Mouse (Mus musculus) splenic B cell, adult 2 months (primary cell): ENCODE measurements around the gene Gm14597.
A peak's percentile ranks its signal among the peaks of the same experiment; 100 is the strongest.
"Not testable (repeated sequence)": the region's sequence is repeated elsewhere in the genome, so short reads cannot be mapped to it uniquely, and the experiment has no call there.

Source experiments
- DNase-seq: peaks from one replicate; pipeline ENCODE4 v3.0.0-alpha.2; 2011; ENCODE audit warnings: low read depth, low spot score
- H3K27me3 ChIP-seq: 2 replicates; pipeline ENCODE4 v1.6.1; 2012; ENCODE audit warnings: mild to moderate bottlenecking, low read length, moderate library complexity, mixed read lengths; ENCODE audit not compliant: control insufficient read depth, poor library complexity, insufficient read depth, severe bottlenecking
- H3K36me3 ChIP-seq: 2 replicates; pipeline ENCODE4 v1.6.1; 2012; ENCODE audit warnings: mild to moderate bottlenecking, low read length, moderate library complexity, mixed read lengths; ENCODE audit not compliant: control insufficient read depth, poor library complexity, insufficient read depth, severe bottlenecking

Gm14597 gene

DNA sequence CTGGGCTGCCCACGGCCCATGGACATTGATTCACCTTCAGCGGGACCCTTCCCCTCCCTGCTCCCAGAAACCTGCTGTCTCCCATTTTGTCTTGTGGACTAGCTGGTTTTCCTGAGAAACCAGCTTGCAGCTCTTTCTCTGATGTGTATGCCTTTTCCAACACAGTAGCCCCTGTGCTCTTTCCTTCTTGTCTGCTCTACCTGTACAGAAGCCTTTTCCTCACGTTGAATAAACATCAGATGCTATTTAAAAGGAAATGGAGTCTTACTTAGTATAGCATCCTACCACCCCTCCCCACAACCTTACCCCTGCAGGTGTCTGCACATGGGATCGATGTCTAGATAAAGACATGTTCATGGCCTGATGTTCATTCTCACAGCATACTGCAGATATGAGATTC, at the start of gene Gm14597:
TSS of gene Gm14597 (minus strand) at position 101 of the 400 bp plus-strand sequence.
- H3K36me3 ChIP-seq, DNase-seq, H3K27me3 ChIP-seq: not testable (repeated sequence)

- not testable (repeated sequence) for H3K36me3 ChIP-seq, H3K27me3 ChIP-seq, DNase-seq
These were observed 44.1 kb upstream of the Gm14597 start for GRCm38 (mm10) chrX:53652917-53653316.

DNA sequence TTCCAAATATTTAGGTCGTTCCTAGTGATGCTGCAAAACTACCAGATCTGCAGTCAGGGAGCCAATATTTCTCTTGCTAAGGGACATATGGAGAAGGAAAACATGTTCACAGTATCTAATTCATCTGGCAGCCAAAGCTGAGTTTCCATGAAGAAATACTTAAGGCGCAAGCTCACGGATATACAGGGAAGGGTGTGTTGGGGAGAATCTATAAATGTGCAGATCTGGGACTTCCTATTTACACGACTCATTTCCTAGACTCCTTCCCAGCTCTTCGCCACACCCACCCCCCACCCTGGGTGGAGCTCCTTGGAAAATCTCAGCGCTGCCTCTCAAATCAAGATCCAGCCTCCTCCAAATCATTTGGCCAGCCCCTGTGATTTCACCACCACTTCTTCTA, 37.1 kb upstream of the Gm14597 start:
- H3K36me3 ChIP-seq = no peaks in the 10 kb centered on the region

DNA sequence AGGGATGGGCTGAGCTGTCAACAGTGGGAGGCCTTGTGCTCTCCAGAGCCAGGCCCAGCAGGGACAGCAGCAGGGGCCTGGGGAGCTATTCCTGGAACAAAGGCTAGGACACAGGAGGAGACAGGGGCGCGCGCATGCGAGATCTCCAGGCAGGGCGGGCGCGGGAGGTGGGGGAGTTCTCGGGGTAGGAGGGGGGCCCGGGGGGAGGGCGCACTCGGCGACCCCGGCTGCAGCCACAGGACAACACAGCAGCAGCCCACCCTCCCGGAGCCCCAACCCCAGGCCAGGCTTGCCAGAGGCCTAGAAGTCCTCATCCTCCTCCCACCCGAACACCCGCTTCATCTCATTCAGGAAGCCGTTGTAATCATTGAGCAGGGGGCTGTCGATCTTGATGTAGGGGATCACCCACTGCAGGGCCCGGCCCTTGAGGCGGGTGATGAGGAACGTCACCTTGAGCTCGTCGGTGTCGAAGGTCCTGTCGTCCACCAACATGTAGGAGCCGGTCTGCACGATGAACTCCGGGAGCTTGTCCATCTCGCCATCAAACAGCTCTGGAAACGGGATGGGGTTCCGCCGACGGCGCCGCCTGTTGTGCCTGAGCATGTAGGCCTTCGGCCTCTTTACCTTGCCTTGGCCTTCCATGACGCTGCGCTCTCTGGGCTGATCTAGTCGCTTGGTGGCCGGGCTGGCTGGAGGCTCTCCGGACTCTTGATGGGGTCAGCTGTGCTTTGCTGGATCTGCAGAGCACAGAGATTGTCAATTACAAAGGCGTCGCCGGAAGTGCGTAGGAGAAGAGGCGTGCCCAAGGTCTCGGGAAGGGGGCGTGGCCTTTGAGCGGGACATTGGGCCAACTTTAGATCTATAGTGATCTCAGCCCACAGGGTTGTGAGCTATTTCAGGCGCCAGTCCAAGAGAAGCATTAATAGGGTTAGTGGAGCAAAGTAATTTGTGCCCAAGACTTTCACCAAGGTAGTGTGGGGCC, 34.5 kb upstream of the Gm14597 start, which contains the start of gene Rtl8a:
TSS of gene Rtl8a (minus strand) at position 703 of the 982 bp plus-strand sequence.
- not testable (repeated sequence) for H3K27me3 ChIP-seq, H3K36me3 ChIP-seq
- DNase-seq = peak; percentile 73

More for the DNA sequence above, 37.1 kb upstream of the Gm14597 start:
- no peaks in the 10 kb centered on the region for H3K27me3 ChIP-seq
- DNase-seq = no peak

DNA sequence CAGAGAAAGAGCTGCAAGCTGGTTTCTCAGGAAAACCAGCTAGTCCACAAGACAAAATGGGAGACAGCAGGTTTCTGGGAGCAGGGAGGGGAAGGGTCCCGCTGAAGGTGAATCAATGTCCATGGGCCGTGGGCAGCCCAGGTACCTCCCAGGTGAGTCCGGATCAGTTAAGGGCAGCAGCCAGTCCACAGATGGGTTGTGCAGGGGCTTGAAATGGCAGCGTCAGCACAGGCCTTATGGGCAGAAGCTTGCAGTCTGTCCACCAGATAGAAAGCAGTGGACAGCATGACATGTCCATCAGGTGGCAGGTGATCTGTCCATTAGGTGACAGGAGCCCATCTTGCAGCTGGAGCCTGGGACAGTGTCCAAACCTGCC, 33.8 kb upstream of the Gm14597 start:
- not testable (repeated sequence) for H3K36me3 ChIP-seq, DNase-seq, H3K27me3 ChIP-seq

- not testable (repeated sequence) for DNase-seq, H3K36me3 ChIP-seq, H3K27me3 ChIP-seq
These were observed 29.3 kb upstream of the Gm14597 start for GRCm38 (mm10) chrX:53638107-53638506.

DNA sequence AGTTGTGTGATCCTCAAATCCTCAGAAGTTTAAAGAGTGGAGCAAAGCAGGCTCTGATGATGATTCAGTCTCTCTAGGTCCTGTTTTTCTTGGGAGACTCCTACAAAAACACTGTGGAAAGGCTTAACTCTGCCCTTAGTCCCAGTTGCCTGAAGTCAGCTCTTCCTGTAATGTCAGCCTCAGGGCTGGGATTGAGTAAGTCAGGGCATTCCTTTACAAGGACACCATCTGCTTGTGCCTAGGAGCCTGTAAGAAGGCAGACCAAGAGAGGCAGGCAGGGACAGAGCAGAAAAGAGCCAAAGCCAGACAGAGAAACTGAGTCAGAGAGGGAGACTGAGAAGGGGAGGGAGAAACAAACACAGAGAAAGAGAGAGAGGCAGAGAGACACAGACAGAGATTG, 2.6 kb upstream of the Gm14597 start:
- not testable (repeated sequence) for H3K36me3 ChIP-seq, DNase-seq, H3K27me3 ChIP-seq

GRCm38 (mm10) chrX:53610571-53610970, 1.8 kb upstream of the Gm14597 start:
- DNase-seq = peak; percentile 69
- H3K36me3 ChIP-seq = no peaks in the 10 kb centered on the region
- no peaks in the 10 kb centered on the region for H3K27me3 ChIP-seq

DNA sequence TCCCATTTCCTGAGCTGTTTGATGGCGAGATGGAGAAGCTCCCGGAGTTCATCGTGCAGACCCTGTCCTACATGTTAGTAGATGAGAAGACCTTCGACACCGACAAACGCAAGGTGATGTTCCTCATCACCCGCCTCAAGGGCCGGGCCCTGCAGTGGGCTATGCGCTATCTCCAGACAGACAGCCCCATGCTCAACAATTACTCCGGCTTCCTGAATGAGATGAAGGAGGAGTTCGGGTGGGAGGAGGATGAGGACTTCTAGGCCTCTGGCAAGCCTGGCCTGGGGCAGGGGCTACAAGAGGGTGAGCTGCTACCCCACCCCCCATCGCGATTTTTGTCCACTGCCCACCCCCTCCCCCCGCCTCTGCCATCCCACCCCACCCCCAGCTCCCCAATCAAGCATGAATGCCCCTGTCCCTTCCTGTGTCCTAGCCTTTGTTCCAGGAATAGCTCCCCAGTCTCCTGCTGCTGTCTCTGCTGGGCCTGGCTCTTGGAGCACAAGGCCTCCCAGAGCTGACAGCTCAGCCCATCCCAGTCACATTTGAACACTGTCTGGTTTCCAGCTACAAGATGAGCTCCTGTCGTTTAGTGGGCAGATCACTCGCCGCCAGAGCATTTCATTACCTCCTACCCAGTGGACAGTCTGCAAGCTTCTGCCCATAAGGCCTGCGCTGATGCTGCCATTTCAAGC, 511 bp downstream of the Gm14597 start:
- Histone ChIP-seq H3K27me3 (no peaks in the 10 kb centered on the region), H3K36me3 (no peaks in the 10 kb centered on the region)
- no peak for DNase-seq

- H3K27me3 ChIP-seq = no peaks in the 10 kb centered on the region
- H3K36me3 ChIP-seq = no peaks in the 10 kb centered on the region
- peak; percentile 8 for DNase-seq
These were observed 1.3 kb downstream of the Gm14597 start, which contains the start of gene Rtl8c for GRCm38 (mm10) chrX:53607242-53608121. Gene Rtl8c, plus strand, starts transcription at chrX:53608032.

DNA sequence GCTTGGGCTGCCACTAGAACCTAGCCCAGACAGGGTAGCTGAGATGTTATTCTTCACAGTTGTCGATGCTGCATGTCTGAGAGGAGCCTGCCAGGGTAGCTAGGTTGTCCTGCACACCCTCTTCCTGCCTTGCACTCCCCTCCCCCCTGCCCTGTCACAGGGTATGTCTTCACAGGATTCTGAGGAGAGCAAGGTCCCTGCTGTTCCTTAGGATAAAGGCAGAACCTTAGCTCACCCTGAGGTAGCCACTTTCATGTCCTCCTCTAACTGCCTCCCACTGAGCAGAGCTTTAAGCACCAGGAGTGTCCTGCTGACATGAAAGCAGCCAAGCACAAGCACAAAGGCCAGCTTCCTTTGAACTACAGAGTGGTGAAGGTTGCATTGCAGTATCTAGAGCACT, 2.6 kb downstream of the Gm14597 start:
- H3K36me3 ChIP-seq, H3K27me3 ChIP-seq, DNase-seq: not testable (repeated sequence)

- DNase-seq, H3K36me3 ChIP-seq, H3K27me3 ChIP-seq: not testable (repeated sequence)
These were observed 8.8 kb downstream of the Gm14597 start for GRCm38 (mm10) chrX:53599993-53600392.

DNA sequence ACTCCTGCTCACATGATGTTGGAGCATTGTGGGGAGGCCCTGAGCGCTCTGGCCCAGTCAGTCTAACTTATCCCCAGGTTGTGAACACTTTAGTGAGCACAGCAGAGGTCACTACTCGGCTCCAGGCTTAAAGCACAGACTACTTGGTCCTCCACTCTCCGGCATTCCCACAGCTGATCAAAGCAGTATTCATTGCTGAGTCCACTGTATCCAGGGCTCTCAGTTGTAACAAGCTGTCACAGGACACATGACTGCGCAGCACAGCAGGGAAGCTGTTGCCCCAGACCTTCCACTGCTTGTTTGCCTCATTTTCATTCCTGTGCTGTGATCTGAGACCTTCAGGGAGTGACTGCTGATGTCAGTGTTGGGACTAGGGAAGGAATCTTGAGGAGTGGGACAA, 25.4 kb downstream of the Gm14597 start:
- not testable (repeated sequence) for DNase-seq, H3K27me3 ChIP-seq, H3K36me3 ChIP-seq

DNA sequence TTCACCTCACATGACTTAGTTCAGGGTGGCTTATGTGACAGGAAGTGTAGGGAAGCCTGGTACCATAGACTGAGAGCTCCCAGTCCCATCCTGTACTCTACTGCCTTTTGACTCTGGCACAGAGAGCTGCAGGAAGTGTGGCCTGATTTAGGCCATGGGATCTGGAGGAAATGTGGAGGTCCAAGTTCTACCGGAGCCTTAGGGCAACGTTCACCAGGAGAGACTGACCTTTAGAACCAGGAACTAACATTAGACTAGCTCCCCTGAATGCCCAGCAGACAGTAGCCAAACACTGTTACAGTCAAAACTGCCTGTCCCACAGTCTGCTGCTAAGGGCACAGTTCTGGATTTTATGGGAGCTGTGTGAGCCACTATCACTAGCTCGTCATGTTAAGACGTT, 27.4 kb downstream of the Gm14597 start:
- H3K27me3 ChIP-seq, DNase-seq, H3K36me3 ChIP-seq: not testable (repeated sequence)
